Mouse (Mus musculus): ENCODE results near the gene Lrfn2. TPM values are rescaled to one million over a fixed set of nuclear protein-coding genes. Genes with fewer than 3 reads are reported as not detected.

The Lrfn2 gene
- polyA plus RNA-seq, 1 experiment from 2014 or later: 0.08 TPM

DNA sequence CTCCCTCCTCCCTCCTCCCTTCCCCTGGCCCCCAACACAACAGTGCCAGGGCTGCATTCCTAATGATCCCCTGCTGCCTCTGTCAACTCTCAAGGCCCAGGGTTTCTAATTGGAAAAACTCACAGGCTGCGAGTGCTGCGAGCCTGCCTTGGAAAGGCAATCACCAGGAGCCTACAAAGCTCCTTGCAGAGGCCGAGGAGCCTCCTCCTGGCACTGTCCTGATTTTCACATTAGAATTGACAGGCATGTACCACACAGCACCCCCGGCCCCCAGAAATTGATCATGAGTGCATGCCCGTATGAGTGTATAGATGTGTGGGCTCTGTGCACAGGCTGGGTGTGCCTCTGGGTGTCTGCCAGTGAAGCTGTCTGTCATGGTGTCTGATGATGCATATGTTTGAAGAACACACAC is 44.4 kb downstream of the Lrfn2 start:
- 57% methylated on average over 5 of the region's 5 CpGs for WGBS
- 0 out of 2 replicates have a peak, but pooled peaks cover 3% of the 10 kb centered on the region for H3K27me3 ChIP-seq (ENCODE audit: control insufficient read depth, insufficient read depth, low read length)

DNA sequence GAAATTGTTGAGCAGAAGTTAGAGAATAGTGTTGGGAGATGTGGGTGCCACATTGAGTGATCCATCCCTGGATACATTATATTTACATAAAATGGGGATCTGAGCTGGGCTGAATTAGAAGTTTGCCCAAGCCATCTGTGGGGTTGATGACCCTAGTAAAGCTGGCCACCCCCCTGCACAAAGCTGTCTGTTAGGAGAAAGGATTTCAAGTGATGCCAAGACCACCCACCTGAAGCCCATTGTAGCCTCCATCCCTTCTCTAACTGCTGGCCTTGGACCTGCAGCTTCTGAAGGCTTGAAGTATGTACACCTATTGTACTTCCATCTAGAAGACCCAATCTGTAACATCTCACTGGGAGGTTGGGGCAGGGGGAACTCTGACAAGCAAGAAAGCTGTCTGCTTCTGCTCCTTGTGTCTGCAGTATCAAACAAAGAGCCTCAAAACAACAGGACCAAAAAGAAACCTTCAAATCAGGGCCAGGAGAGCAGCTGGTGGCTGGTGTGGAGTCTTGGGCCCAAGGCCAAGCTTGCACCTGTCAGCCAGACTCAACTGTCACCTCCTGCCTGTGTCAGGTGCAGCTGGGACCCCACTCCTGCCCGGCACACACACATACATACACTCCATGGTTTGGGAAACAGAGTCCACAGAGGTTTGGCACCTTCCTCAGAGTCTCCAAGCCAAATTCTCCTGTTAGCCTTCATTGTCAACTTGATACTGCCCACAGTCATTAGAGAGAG is 63.2 kb downstream of the Lrfn2 start:
- WGBS: 64% methylated on average over 1 of the region's 1 CpGs
- Histone ChIP-seq H3K9me3 (replicated peaks; ENCODE audit: control insufficient read depth, low read length) (no peaks in the 10 kb centered on the region; the same call in 1 of the 2 replicates), H3K4me3 (ENCODE audit: low read length) (no peak overlapping the region), H3K4me2 (ENCODE audit: low read depth, low read length) (no peak overlapping the region), H3K27me3 (ENCODE audit: control insufficient read depth, insufficient read depth, low read length) (peaks cover 2% of the 10 kb centered on the region; the same call in 1 of the 2 replicates), H3K36me3 (ENCODE audit: control insufficient read depth, insufficient read depth) (no peaks in the 10 kb centered on the region), H3K27ac (ENCODE audit: low read length) (no peak overlapping the region), H3K4me1 (ENCODE audit: control insufficient read depth, insufficient read depth, low read length) (no peaks in the 10 kb centered on the region), H3K9ac (ENCODE audit: low read length) (no peak overlapping the region)
- ATAC-seq (replicated peaks; ENCODE audit: extremely low read depth, insufficient read depth, low FRiP score): no peak

More for the DNA sequence above, 44.4 kb downstream of the Lrfn2 start:
- no peaks in the 10 kb centered on the region for H3K9me3 ChIP-seq (replicated peaks; ENCODE audit: control insufficient read depth, low read length)
- H3K9ac ChIP-seq (ENCODE audit: low read length): no peak overlapping the region
- no peak for ATAC-seq (replicated peaks; ENCODE audit: extremely low read depth, insufficient read depth, low FRiP score)
- H3K27ac ChIP-seq (ENCODE audit: low read length): no peak overlapping the region
- H3K4me1 ChIP-seq (ENCODE audit: control insufficient read depth, insufficient read depth, low read length): no peaks in the 10 kb centered on the region
- no peak overlapping the region for H3K4me2 ChIP-seq (ENCODE audit: low read depth, low read length)
- H3K36me3 ChIP-seq (ENCODE audit: control insufficient read depth, insufficient read depth): no peaks in the 10 kb centered on the region
- H3K4me3 ChIP-seq (ENCODE audit: low read length): no peak overlapping the region

DNA sequence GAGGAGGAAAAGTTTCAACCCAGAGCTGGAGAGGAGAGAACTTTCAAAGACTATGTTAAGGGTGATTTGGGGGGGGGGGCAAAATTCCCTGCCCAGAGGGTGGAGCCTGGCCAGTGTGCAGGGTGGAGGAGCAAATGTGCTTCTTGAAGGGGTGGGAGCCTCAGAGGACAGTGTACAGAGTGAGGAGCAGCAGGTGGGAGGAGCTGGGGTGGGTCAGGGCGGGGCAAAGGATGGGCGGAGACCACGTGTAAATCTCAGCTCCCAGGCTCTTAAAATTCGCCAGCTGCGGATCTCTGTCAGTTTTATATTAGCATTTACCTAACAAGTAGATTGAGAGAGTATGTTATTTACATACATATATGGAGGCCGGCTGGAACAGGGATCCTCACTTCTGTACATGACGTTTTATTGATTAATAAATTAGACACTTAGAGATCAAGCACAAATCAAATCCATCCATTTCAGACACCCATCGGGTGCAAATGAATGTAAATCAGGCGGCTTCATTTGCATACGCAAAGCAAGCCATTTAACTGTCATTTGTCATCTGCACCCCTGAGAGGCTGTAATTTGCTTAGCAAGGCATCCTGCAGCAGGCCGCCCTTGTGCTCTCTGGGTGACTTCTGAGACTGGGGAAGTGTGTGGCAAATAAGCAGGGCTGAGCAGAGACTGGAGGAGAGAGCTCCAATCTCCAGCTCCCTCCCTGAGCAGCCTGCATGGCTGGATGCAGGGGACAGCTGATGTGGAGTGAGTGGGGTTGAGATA is 67.5 kb downstream of the Lrfn2 start:
- Histone ChIP-seq H3K27ac (ENCODE audit: low read length) (no peak overlapping the region), H3K4me2 (ENCODE audit: low read depth, low read length) (no peak overlapping the region)
- 9% methylated on average over 11 of the region's 11 CpGs for WGBS

DNA sequence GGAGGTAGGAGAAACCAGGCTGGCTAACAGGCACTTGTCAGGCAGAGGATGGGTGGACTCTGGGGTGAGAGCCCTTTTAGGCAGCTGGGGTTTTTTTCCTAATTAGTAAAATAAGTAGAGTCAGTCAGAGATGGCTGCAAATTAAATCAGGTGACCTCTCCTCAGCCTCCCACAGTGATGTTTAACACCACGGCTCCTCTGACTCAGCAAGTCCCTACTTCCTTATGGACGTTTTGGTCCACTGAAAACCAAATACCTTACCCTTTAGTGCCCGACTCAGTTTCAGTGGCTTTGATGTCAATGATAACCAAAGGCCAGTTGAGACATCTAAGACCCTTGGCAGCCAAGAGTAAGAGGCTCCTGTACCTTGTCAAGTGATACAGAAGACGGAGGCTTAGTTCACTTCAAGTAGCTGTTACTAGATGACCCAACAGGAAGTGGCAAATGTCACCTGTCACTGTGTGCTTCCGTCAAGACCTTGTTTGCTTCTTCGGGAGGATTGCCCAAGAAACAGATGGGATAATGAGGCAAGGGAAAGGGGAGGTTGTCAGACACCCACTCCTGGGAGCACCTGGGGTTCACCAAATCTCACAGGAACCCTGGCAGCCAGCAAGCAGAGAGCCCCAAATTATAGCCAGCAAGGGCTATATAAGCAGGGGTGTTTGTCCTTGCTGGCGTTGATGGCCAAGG is 77.3 kb downstream of the Lrfn2 start:
- H3K9me3 ChIP-seq (replicated peaks; ENCODE audit: control insufficient read depth, low read length): no peaks in the 10 kb centered on the region
- H3K9ac ChIP-seq (ENCODE audit: low read length): no peak overlapping the region
- ATAC-seq (replicated peaks; ENCODE audit: extremely low read depth, insufficient read depth, low FRiP score): no peak
- H3K4me3 ChIP-seq (ENCODE audit: low read length): no peak overlapping the region
- H3K4me1 ChIP-seq (ENCODE audit: control insufficient read depth, insufficient read depth, low read length): no peaks in the 10 kb centered on the region
- H3K27ac ChIP-seq (ENCODE audit: low read length): no peak overlapping the region
- no peak overlapping the region for H3K4me2 ChIP-seq (ENCODE audit: low read depth, low read length)
- WGBS: 29% methylated on average over 7 of the region's 7 CpGs
- H3K27me3 ChIP-seq (ENCODE audit: control insufficient read depth, insufficient read depth, low read length): no peaks in the 10 kb centered on the region
- H3K36me3 ChIP-seq (ENCODE audit: control insufficient read depth, insufficient read depth): no peaks in the 10 kb centered on the region

More for the DNA sequence above, 67.5 kb downstream of the Lrfn2 start:
- Histone ChIP-seq H3K27me3 (ENCODE audit: control insufficient read depth, insufficient read depth, low read length) (peaks cover 2% of the 10 kb centered on the region; the same call in 1 of the 2 replicates), H3K9ac (ENCODE audit: low read length) (no peak overlapping the region), H3K36me3 (ENCODE audit: control insufficient read depth, insufficient read depth) (no peaks in the 10 kb centered on the region), H3K4me3 (ENCODE audit: low read length) (no peak overlapping the region), H3K4me1 (ENCODE audit: control insufficient read depth, insufficient read depth, low read length) (no peaks in the 10 kb centered on the region), H3K9me3 (replicated peaks; ENCODE audit: control insufficient read depth, low read length) (no peaks in the 10 kb centered on the region)
- ATAC-seq (replicated peaks; ENCODE audit: extremely low read depth, insufficient read depth, low FRiP score): no peak

DNA sequence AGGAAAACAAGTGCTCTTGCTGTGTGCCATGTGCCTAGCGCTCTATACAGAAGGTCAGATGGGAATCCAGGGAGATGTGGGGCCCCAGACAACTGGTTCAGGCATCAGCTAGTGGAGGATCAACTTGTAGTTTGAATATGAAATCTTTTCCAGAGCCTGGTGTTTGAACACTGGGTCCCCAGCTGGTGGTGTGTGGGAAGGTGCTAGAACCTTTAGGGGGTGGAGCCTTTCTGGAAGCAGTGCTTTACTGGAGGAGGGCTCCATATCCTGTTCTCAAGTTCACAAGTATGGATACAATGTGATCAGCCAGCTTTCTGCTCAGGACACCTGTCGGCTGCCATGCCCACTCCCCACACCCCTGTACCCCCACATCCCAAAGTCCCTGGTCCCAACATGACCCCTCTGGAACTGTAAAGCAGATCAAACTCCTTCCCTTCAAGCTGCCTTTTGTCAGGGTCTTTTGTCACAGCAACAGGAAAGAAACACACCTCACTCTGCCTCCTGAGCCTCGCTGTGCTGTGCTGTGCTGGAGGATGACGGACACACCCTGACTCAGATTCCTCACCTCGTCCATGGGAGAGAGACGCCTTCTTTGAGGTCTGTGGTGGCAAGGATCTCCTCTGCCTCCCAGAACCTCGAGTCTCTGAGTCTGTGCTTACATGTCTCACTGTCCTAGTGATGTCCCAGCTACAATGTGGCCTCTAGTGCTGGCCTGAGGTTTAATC is 81.9 kb downstream of the Lrfn2 start:
- ATAC-seq (replicated peaks; ENCODE audit: extremely low read depth, insufficient read depth, low FRiP score): no peak
- H3K27me3 ChIP-seq (ENCODE audit: control insufficient read depth, insufficient read depth, low read length): no peaks in the 10 kb centered on the region
- no peak overlapping the region for H3K4me3 ChIP-seq (ENCODE audit: low read length)
- no peaks in the 10 kb centered on the region for H3K4me1 ChIP-seq (ENCODE audit: control insufficient read depth, insufficient read depth, low read length)
- H3K27ac ChIP-seq (ENCODE audit: low read length): no peak overlapping the region
- no peaks in the 10 kb centered on the region for H3K9me3 ChIP-seq (replicated peaks; ENCODE audit: control insufficient read depth, low read length)
- H3K9ac ChIP-seq (ENCODE audit: low read length): no peak overlapping the region
- H3K36me3 ChIP-seq (ENCODE audit: control insufficient read depth, insufficient read depth): no peaks in the 10 kb centered on the region
- WGBS: 60% methylated on average over 7 of the region's 7 CpGs
- H3K4me2 ChIP-seq (ENCODE audit: low read depth, low read length): no peak overlapping the region

DNA sequence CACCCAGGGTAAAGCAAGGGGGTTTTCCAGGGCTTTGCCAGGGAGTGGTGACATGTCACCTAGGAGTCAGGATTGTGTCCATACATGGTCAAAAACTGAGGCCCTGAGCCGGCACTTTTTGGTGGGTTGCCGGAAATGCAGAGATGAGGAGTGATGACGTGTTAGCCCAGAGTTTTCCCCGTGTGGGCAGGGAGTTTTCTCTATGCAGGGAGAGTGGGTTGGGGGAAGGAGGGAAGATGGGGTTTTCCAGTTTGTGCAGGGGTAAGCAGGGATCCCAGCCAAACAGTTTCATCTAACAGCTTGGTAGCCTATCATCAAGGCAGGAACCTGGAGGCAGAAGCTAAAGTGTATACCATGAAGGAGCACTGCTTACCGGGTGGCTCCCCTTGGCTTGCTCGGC is 83.2 kb downstream of the Lrfn2 start:
- Histone ChIP-seq H3K9ac (ENCODE audit: low read length) (no peak overlapping the region), H3K27me3 (ENCODE audit: control insufficient read depth, insufficient read depth, low read length) (no peaks in the 10 kb centered on the region), H3K4me3 (ENCODE audit: low read length) (no peak overlapping the region), H3K27ac (ENCODE audit: low read length) (no peak overlapping the region), H3K9me3 (replicated peaks; ENCODE audit: control insufficient read depth, low read length) (no peaks in the 10 kb centered on the region), H3K4me1 (ENCODE audit: control insufficient read depth, insufficient read depth, low read length) (no peaks in the 10 kb centered on the region), H3K36me3 (ENCODE audit: control insufficient read depth, insufficient read depth) (no peaks in the 10 kb centered on the region), H3K4me2 (ENCODE audit: low read depth, low read length) (no peak overlapping the region)
- ATAC-seq (replicated peaks; ENCODE audit: extremely low read depth, insufficient read depth, low FRiP score): no peak
- WGBS: 69% methylated on average over 6 of the region's 6 CpGs

DNA sequence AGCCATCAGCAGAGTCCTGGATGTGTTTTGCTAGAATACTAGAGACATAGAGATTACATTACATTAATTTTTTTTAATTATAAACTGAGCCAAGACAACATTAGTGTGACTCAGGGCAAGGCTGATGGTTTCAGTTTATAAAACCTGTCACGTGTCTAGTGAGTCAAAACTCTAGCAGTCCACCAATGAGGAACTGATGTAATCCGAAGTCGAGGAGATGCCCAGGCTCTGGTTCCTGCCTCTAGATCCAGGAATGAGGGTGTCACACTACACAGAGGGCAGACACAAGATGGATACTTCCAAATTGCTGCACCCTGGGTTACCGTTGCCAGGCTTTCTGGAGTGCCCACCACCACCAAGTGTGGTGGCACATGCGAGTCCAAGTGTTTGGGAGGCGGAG is 84.0 kb downstream of the Lrfn2 start:
- Histone ChIP-seq H3K36me3 (ENCODE audit: control insufficient read depth, insufficient read depth) (no peaks in the 10 kb centered on the region), H3K4me2 (ENCODE audit: low read depth, low read length) (no peak overlapping the region), H3K9ac (ENCODE audit: low read length) (no peak overlapping the region), H3K27me3 (ENCODE audit: control insufficient read depth, insufficient read depth, low read length) (no peaks in the 10 kb centered on the region), H3K27ac (ENCODE audit: low read length) (no peak overlapping the region), H3K9me3 (replicated peaks; ENCODE audit: control insufficient read depth, low read length) (no peaks in the 10 kb centered on the region), H3K4me1 (ENCODE audit: control insufficient read depth, insufficient read depth, low read length) (no peaks in the 10 kb centered on the region), H3K4me3 (ENCODE audit: low read length) (no peak overlapping the region)
- no peak for ATAC-seq (replicated peaks; ENCODE audit: extremely low read depth, insufficient read depth, low FRiP score)
- 87% methylated on average over 6 of the region's 6 CpGs for WGBS

DNA sequence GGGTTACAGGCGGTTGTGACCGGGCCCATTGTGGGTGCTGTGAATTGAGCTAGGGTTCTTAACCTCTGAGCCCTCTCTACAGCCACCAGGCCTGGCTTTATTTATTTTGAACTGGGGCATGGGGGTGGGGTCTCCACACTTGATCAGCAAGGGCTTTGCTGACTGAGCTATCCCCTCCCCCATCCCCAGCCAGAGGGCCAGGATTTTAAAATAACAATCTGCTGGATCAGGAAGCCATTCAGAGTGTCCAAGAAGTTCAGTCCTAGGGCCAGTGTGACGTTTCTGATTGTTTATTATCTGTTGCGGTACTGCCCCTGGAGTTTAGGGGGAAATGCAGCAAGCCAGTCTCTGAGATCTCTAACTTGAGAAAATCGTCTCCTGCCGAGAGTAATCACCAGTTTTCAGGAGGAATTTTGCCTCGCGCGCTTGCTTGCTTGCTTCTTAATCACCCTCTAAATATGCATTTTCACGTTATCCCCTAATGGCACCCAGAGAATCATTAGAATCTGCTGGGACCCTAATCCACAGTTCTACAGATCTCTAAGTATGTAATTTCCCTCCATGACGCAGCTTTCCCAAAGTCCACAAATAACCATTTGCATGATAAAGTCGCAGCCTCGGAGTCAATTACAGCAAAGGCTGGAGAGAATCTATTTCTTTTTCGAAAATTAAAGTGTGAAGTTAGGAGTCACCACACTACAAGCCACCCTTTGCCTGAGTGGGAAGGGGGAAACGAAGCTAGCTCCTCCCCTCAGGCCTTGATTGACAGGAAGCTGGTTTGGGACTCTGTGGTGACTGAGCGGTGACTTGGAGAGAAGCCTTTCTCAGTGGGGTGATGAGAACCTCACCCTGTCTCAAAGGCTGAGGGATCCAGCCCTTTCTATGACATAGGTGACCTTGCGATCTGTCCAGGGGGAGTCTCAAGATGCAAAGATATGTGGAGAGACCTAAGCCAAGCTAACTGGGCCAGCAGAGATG is 85.5 kb downstream of the Lrfn2 start:
- H3K4me1 ChIP-seq (ENCODE audit: control insufficient read depth, insufficient read depth, low read length): no peaks in the 10 kb centered on the region
- no peaks in the 10 kb centered on the region for H3K27me3 ChIP-seq (ENCODE audit: control insufficient read depth, insufficient read depth, low read length)
- no peak overlapping the region for H3K9ac ChIP-seq (ENCODE audit: low read length)
- no peak for ATAC-seq (replicated peaks; ENCODE audit: extremely low read depth, insufficient read depth, low FRiP score)
- no peak overlapping the region for H3K27ac ChIP-seq (ENCODE audit: low read length)
- no peak overlapping the region for H3K4me2 ChIP-seq (ENCODE audit: low read depth, low read length)
- H3K36me3 ChIP-seq (ENCODE audit: control insufficient read depth, insufficient read depth): no peaks in the 10 kb centered on the region
- WGBS: 39% methylated on average over 17 of the region's 17 CpGs
- H3K4me3 ChIP-seq (ENCODE audit: low read length): no peak overlapping the region
- no peaks in the 10 kb centered on the region for H3K9me3 ChIP-seq (replicated peaks; ENCODE audit: control insufficient read depth, low read length)
